Mouse (Mus musculus): Measurements from ENCODE around the gene Akt3.

Gene Akt3

DNA sequence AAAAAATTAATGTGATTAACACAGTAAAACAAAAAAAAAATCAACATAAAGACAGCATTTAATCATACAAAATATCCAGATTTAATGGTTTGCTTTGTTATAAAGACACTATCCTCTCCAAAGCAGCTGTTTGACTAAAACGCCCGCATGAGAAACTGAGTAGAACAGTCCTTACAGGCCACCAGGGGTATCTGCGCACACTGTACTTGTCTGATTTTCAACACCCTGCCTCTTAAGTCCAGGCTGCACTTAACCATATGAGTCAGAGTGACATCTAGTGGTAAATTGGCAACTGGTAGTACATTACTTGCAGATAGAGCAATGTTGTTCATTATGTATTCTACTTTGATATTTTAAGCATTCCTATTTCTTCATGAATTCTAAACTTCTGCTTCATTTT lies 69.3 kb downstream of the Akt3 start:
- DNase-seq (ENCODE audit: low read depth, low spot score): peak; percentile 57

- DNase-seq (ENCODE audit: low read depth, low spot score): no peak
Observed at GRCm38 (mm10) chr1:177186751-177187150, 71.3 kb downstream of the Akt3 start.

- DNase-seq (ENCODE audit: low read depth, low spot score): no peak
Observed at GRCm38 (mm10) chr1:177179635-177180034, 78.4 kb downstream of the Akt3 start.

DNA sequence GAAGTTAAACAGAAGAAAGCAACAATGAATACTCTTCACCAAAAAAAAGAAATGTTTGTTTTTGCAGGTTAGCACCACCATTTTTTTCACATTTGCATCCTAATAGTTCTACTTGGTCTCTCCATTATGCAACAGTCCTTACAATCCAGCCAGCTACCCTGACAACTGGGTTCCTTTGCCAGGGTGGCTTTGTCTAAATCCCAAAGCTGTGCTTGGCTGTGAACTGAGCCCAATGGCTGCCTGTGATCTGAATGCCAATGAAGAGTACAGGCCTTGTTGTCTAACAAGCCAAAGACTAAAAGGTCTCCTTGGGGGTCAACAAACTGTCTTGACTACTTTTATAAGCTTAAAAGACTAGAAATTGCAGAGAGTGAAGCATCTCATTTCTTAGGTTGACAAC lies 82.6 kb downstream of the Akt3 start:
- no peak for DNase-seq (ENCODE audit: low read depth, low spot score)

DNA sequence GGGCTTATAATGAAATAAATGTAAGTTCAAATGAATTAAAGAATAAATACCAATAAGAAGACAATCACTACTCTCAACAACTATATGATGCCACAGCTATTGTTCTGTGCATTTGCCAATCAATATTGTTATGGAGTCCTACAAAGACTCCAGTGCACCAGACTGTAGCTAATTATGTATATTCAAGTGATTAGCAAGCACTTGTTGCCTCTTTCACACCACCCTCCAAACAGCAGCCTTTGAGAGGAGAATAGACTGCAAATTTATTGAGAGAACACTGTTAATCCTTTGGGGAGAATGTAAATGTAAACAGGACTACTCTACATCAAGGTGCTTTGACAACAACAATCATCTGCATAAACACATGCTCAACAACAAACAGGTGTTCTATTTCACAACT lies 86.7 kb downstream of the Akt3 start:
- no peak for DNase-seq (ENCODE audit: low read depth, low spot score)

GRCm38 (mm10) chr1:177165789-177166188 lies 92.2 kb downstream of the Akt3 start:
- DNase-seq (ENCODE audit: low read depth, low spot score): no peak

GRCm38 (mm10) chr1:177165336-177165735 lies 92.7 kb downstream of the Akt3 start:
- DNase-seq (ENCODE audit: low read depth, low spot score): no peak

DNA sequence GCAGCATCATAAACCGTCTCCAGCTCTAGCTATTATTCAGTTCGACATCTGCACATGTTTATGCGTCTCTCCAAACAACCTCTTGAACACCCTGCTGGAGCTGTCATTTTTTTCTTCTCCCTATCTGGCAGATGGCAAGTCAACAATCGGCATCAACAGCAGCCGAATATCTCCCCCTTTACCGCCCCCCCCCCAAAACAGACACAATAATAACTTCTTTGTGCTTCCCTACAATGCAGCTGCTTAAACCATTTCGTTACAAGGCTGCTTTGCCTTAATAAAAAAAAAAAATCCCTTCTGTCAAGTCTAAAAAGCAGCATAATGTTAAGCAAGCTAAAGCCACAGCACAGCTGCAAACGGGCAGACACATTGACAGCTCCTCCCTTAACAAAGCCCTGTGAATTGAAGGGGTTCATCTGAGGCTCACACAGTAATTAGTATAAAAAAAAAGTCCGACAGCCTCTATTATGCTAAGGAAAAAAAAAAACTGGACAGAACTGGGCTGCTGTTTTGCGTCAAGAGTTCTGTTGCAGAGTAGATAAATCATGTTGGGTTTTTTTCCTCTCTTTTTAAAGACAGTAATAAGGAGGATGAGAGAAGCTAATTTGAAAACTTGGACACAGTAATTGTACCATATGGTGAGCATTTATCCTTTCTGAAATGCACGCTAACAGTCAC lies 107.5 kb downstream of the Akt3 start:
- DNase-seq (ENCODE audit: low read depth, low spot score): no peak

- DNase-seq (ENCODE audit: low read depth, low spot score): no peak
Observed at GRCm38 (mm10) chr1:177148746-177149145, 109.3 kb downstream of the Akt3 start.

GRCm38 (mm10) chr1:177141468-177141867 lies 116.5 kb downstream of the Akt3 start:
- DNase-seq (ENCODE audit: low read depth, low spot score): no peak

- peak; percentile 7 for DNase-seq (ENCODE audit: low read depth, low spot score)
Observed at GRCm38 (mm10) chr1:177139652-177140051, 118.4 kb downstream of the Akt3 start.

DNA sequence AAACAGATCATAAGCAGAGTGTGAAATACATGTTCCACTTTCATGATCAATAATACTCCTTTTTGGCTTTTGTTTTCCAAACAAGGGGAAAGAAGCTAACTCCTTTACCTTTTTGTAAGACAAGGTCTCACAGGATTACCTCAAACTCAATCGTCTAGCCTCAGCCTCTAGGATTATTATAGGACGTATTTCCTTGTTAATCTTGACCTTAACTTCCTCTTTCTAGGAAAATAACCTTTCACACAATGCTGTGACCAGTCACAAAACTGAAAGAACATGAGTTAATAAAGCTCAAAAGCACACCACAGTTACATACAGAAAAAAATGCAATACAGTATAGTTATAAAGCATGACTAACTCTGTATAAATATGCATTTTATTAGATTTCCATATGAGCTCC lies 126.5 kb downstream of the Akt3 start:
- DNase-seq (ENCODE audit: low read depth, low spot score): no peak

DNA sequence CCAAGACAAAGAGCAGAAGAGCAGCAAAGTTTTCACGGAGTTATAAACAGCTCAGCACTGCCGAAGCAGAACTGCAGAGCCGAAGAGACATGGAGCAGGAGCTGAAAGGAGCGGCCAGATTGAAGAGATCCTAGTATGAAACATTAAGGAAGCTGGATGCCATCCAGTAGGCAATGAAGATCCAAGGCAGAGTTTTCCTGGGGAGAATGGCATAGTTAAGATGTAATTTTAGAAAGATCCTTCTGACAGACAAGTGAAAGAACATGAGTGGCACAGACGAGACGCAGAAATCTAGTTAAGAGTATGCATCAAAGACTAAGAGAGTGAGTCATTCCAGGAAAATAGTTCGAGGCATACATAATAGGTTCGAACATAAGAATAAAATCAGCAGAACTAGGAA lies 131.3 kb downstream of the Akt3 start:
- DNase-seq (ENCODE audit: low read depth, low spot score): no peak

GRCm38 (mm10) chr1:177110665-177111271 lies 147.2 kb downstream of the Akt3 start:
- DNase-seq (ENCODE audit: low read depth, low spot score): no peak

- DNase-seq (ENCODE audit: low read depth, low spot score): no peak
Observed at GRCm38 (mm10) chr1:177090465-177090864, 167.5 kb downstream of the Akt3 start.

DNA sequence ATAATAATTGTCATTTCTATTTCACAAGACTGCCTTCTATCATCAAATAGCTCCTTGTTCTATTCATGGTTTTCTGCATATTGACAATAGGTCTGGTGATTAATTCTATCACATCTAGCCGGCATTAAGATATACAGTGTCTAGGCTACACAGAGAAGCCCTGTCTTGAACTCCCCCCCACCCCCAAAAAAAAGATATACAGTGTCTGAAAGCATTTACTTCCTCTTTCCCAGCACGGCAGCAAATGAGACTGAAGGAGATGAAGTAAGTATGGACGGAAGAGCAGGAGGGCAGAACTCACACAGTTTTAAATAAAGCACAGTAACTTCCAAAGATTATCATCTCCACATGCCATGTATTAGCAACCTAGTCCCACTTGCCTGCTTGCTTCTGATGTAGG lies 168.5 kb downstream of the Akt3 start:
- no peak for DNase-seq (ENCODE audit: low read depth, low spot score)

DNA sequence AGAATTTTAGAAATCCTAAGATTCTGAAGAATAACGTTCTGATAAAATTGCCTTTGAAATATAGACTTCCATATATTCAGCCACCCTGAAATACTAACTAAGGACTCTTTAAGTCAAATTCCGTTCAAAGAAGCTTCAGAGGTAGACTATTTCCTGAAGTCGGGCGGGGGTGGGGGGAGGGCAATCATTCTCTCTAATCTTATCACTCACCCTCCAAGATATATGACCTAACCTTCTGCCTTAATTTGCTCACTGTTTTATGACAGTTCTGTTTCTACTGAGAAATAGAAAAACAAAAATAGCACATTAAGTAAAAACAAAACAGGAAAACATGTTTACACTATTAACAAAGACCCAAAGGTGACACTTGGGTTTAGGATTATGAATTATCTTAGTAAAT lies 169.0 kb downstream of the Akt3 start:
- DNase-seq (ENCODE audit: low read depth, low spot score): no peak

DNA sequence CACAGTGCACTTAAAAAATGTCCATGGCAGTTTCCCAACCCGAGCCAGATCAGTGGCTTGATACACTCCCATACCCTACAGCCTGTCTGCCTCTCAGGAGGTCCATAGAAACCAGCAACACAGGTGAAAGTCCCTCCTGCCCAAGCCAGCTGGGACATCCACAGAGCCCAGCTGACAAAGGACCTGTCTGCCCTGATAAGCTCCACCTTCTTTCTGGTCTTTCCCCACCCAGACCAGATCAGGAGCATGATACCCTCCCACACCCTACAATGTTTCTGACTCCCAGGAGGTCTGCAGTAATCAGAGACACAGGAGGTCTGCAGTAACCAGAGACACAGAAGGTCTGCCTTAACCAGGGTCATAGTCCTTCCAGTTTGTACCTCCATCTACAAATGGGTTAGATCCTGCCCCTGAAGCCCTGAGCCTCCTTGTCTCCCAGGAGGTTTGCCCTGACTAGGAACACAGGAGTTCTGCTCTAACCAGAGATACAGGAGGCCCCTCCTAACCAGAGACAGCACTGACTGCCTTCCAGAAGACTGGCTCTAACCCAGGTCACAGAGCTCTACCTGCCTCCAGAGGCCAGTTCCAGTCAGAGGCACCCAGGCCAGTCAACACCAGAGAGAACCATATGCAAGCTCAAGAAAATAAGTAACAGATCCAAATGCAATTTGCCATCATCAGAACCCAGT lies 175.9 kb downstream of the Akt3 start:
- DNase-seq (ENCODE audit: low read depth, low spot score): no peak

- no peak for DNase-seq (ENCODE audit: low read depth, low spot score)
Observed at GRCm38 (mm10) chr1:177069161-177069560, 188.8 kb downstream of the Akt3 start.

DNA sequence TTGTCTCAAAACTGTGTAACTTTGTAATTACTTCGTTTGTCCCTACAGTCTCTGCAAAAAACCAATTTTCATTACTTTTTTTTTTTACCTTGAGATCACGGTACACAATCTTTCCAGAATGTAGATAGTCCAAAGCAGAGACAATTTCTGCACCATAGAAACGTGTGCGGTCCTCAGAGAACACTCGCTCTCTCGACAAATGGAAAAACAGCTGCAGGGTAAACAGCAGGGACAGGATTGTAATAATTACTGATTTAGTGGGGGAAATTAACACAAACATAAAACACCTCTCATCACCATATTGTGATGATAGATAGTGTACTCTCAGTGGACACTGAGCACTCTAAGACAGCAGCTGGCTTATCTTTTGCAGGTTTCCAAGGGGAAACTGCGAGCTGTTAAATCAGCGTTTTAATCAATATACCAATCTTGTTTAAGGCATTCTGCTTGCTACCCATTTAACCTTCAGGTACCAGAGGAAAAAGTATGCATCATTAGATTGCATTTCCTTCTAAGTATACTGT lies 190.8 kb downstream of the Akt3 start:
- DNase-seq (ENCODE audit: low read depth, low spot score): no peak

DNA sequence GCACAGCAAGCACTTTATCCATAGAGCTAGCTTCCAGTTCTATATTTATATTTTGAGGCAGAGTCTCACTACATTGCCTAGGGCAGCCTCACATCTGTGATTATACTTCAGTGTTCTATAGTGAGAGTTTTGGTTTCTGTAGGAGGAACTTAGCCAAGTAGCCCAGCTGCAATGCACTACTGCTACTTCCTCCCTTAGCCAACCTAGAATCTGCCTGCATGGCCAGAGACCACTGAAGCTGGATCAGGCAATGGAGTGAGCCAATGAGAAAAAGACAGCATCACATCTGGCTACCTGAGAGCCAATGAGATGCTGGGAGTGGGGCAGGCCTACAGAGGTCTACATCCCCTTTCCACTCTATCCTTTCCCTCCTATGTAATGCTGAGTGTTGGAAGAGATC lies 192.3 kb downstream of the Akt3 start:
- DNase-seq (ENCODE audit: low read depth, low spot score): no peak

GRCm38 (mm10) chr1:177061761-177062160 lies 196.2 kb downstream of the Akt3 start:
- no peak for DNase-seq (ENCODE audit: low read depth, low spot score)

DNA sequence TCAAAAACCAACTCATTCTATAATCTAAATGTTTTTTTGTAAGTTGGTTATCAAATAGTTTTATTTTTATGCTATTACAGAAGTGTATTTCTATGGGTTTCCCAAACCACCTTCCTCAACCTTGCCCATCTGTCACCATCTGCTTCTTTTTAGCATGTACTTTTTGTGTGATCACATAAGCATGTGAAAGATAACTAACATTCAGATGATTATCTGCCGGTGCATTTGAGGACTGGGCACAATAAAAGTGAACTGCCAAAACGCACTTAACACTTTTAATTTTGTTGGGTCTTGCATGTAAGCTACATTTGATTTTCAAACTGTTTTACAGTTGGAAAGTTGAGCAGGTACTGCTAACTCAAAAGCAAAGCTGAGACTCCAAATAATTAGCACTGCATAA lies 203.1 kb downstream of the Akt3 start:
- no peak for DNase-seq (ENCODE audit: low read depth, low spot score)
